Mouse (Mus musculus) lung, postnatal 0 days (tissue): ENCODE data around the gene Mlycd.

ENCODE experiments used
- CTCF ChIP-seq: IDR thresholded peaks from 2 replicates; pipeline ENCODE4 v1.5.1; 2016; ENCODE audit warnings: antibody characterized with exemption, mild to moderate bottlenecking
- EP300 ChIP-seq: IDR thresholded peaks from 2 replicates; pipeline ENCODE4 v1.6.1; 2016; ENCODE audit warnings: antibody characterized with exemption, mild to moderate bottlenecking, control low read depth

GRCm38 (mm10) chr8:119452919-119453318 is 58.2 kb downstream of the Mlycd start:
- TF ChIP-seq EP300 (no peak), CTCF (no peak)
